Mouse (Mus musculus) heart, postnatal 0 days (tissue): ENCODE results near the gene Clec3a.

Experiments used
- CTCF ChIP-seq: IDR thresholded peaks from 2 replicates; pipeline ENCODE4 v1.5.1; 2016; ENCODE audit warnings: antibody characterized with exemption, control low read depth, low read depth
- EP300 ChIP-seq: IDR thresholded peaks from 2 replicates; pipeline ENCODE4 v1.6.1; 2016; ENCODE audit warnings: antibody characterized with exemption, low read depth

- TF ChIP-seq CTCF: no peak
- TF ChIP-seq EP300: no peak
Measured at GRCm38 (mm10) chr8:114455302-114455701, 37.4 kb downstream of the Clec3a start.
